Mouse (Mus musculus) embryonic facial prominence, embryonic 11.5 days (tissue): Measurements from ENCODE around the gene B4galt1. TPM values are rescaled to one million over a fixed set of nuclear protein-coding genes. Genes with fewer than 3 reads are reported as not detected.

ENCODE experiments used
- microRNA-seq: library from miRNA; unstranded; fragments of <30 nt; microRNA quantifications from one replicate; pipeline ENCODE4, GENCODE M21; 2016; ENCODE audit warnings: borderline number of aligned reads
- polyA plus RNA-seq: library from polyadenylated mRNA; unstranded; fragments of >200 nt; fragmentation: Nextera tagmentation; extraction: Ambion mirVana; gene quantifications from 2 replicates; pipeline ENCODE4 v1.2.1, GENCODE M21; 2014

Gene B4galt1
- polyA plus RNA-seq, 1 experiment from 2014 or later = 28.3 TPM

Small RNA genes lying within 50 kb of the gene (microRNA-seq; reads per million reads assigned to microRNA genes)
- gene Gm24112 (not detected), gene Gm25931 (not detected), gene Mir5123 (not detected)

Other genes starting within 250 kb of the B4galt1 start
- 37.8 and 38.2 TPM in 2 replicates for gene Aptx, start 150.8 kb downstream of the B4galt1 start, polyA plus RNA-seq
- gene Dnaja1, start 131.9 kb downstream of the B4galt1 start, polyA plus RNA-seq = 665 and 708 TPM in 2 replicates
- 195 and 203 TPM in 2 replicates for gene Smu1, start 96.1 kb downstream of the B4galt1 start, polyA plus RNA-seq
- gene Spink4, start 66.0 kb upstream of the B4galt1 start, polyA plus RNA-seq = not detected in 2 replicates
- gene Bag1, start 94.3 kb upstream of the B4galt1 start, polyA plus RNA-seq = 271 and 295 TPM in 2 replicates
- 122 and 142 TPM in 2 replicates for gene Chmp5, start 94.4 kb upstream of the B4galt1 start, polyA plus RNA-seq
- gene Nfx1, start 116.9 kb upstream of the B4galt1 start, polyA plus RNA-seq = 93.7 and 97.1 TPM in 2 replicates
- not detected in 2 replicates for gene Aqp7, start 194.1 kb upstream of the B4galt1 start, polyA plus RNA-seq
- 1.0 and 1.4 TPM in 2 replicates for gene Aqp3, start 244.2 kb upstream of the B4galt1 start, polyA plus RNA-seq